Mouse (Mus musculus): ENCODE results near the gene Akr1a1. TPM values are rescaled to one million over a fixed set of nuclear protein-coding genes. Genes with fewer than 3 reads are reported as not detected.

Akr1a1 gene
- total and polyA plus RNA-seq, 3 experiments, result 373 to 533 (median 470) TPM

DNA sequence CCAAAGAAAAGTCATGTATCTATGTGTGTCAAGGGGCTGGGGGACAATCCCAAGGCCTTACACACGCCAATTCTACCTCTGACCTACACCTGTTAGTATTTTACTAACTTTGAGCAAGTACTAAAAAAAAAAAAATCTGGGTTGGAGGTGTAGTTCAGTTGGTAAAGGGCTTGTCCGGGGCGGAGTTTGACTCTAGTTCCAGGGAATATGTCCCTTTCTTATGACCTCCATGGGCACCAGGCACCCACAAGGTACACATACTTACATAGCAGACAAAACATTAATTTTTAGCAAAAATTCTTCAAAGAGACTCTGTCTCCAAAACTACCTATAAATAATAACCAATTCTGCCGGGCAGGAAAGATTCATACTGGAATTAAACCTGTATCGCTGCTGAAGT is 1.1 kb downstream of the Akr1a1 start:
- Histone ChIP-seq H3K4me1 (ENCODE audit: control insufficient read depth in 1 of 2, insufficient read depth in 2 of 2) (peaks cover 0 to 52% of the 10 kb centered on the region in 2 experiments; a peak in 2 of 4 replicates), H3K4me2 (ENCODE audit: insufficient read depth, low read depth, poor library complexity, severe bottlenecking) (peak overlapping the region; percentile 79), H3K4me3 (replicated peaks in 1 of 3; ENCODE audit: low read depth in 2 of 3, low read length in 2 of 3, poor library complexity in 1 of 3) (peak overlapping the region; percentile 59 to 91 (median 84)), H3K9ac (ENCODE audit: insufficient read depth, low read depth) (peak overlapping the region; percentile 82), H3K27me3 (replicated peaks) (no peaks in the 10 kb centered on the region), H3K36me3 (replicated peaks in 1 of 2; ENCODE audit: control insufficient read depth in 1 of 2, insufficient read depth in 1 of 2, low read length in 1 of 2) (peaks cover 18 to 31% of the 10 kb centered on the region in 2 experiments), H3K9me3 (replicated peaks; ENCODE audit: low read length) (no peaks in the 10 kb centered on the region), H3K27ac (ENCODE audit: insufficient read depth, low read depth) (no peak overlapping the region), H3K79me2 (replicated peaks; ENCODE audit: control insufficient read depth, extremely low read depth, insufficient read depth, poor library complexity, severe bottlenecking) (peaks cover 58% of the 10 kb centered on the region)
- in situ Hi-C loops (cut with MboI; ENCODE audit: low pct_ligation_motif_present, low pct_unique_long_range_greater_than_20kb, low sequenced_read_pairs), result no loop called here
- no peak for TF ChIP-seq CTCF (conservative IDR thresholded peaks at IDR 0.05 in 1 of 2, IDR thresholded peaks at IDR 0.05 in 1 of 2; ENCODE audit: low read depth in 2 of 2, low read length in 2 of 2)
- no peak for TF ChIP-seq MYC (IDR thresholded peaks at IDR 0.05; ENCODE audit: low read depth, low read length)
- no peak for TF ChIP-seq NELFE (IDR thresholded peaks at IDR 0.05; ENCODE audit: low read depth, low read length)
- no peak for TF ChIP-seq ZNF384 (IDR thresholded peaks at IDR 0.05; ENCODE audit: low read depth, low read length)
- no peak for TF ChIP-seq CHD2 (IDR thresholded peaks at IDR 0.05; ENCODE audit: low read length)
- TF ChIP-seq IRF4 (IDR thresholded peaks at IDR 0.05; ENCODE audit: low read depth, low read length), result no peak
- no peak for TF ChIP-seq GABPA (IDR thresholded peaks at IDR 0.05; ENCODE audit: insufficient replicate concordance, low read depth, low read length)
- TF ChIP-seq NRF1 (IDR thresholded peaks at IDR 0.05; ENCODE audit: low read depth, low read length), result no peak
- no peak for TF ChIP-seq USF2 (conservative IDR thresholded peaks at IDR 0.05; ENCODE audit: low read depth, low read length)
- TF ChIP-seq BHLHE40 (IDR thresholded peaks at IDR 0.05; ENCODE audit: low read depth, low read length), result no peak
- no peak for TF ChIP-seq JUND (conservative IDR thresholded peaks at IDR 0.05; ENCODE audit: low read depth, low read length)
- TF ChIP-seq POLR2A (IDR thresholded peaks at IDR 0.05; ENCODE audit: low read depth, low read length), result no peak
- DNase-seq (ENCODE audit: extremely low read depth), result no peak
- dilution Hi-C loops (cut with MboI; ENCODE audit: extremely low pct_ligation_motif_present, extremely low pct_unique_long_range_greater_than_20kb, low sequenced_read_pairs), result no loop called here

DNA sequence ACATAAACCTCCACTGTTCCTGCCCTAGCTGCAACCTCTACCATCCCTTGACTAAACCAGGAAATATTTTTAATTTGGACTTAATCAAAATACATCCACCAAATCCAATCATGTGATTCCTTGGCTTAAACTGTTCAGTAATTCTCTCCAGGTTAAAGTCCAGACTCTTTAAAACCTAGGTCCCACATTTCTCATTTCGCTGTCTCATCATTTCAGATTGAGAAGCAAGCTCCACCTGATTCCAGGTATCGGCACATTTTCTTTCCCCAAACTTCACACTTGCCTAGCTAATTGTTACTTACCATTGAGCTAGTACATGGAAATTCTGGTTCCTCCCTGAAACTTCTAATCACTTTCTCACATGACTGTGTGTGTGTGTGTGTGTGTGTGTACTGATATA is 2.1 kb downstream of the Akr1a1 start:
- Histone ChIP-seq H3K4me3 (replicated peaks in 1 of 3; ENCODE audit: low read depth in 2 of 3, low read length in 2 of 3, poor library complexity in 1 of 3) (peak overlapping the region; percentile 13 to 42 (median 24)), H3K27ac (ENCODE audit: insufficient read depth, low read depth) (no peak overlapping the region)
- dilution Hi-C loops (cut with MboI; ENCODE audit: extremely low pct_ligation_motif_present, extremely low pct_unique_long_range_greater_than_20kb, low sequenced_read_pairs), result no loop called here

DNA sequence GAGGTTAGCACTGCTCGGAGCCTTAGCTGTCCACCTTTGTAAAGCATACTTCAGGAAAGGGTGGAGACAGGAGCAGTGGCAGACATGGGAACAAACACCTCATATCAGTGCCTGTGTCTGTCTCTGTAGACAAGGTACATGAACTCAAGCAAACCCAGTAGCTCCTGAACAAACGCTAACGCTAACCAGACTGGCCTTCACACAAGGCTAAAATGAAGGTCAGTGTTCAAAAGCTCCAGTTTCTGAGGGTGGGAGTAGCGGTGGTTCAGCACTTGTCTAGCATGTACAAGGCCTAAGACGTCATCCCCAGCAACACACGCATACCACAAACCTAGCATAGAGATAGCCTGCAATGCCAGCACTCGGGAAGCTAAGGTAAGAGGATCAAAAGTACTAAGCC is 5.9 kb downstream of the Akr1a1 start:
- no peak overlapping the region for H3K4me3 ChIP-seq (replicated peaks in 1 of 3; ENCODE audit: low read depth in 2 of 3, low read length in 2 of 3, poor library complexity in 1 of 3)
- peaks cover 77% of the 10 kb centered on the region for H3K79me2 ChIP-seq (replicated peaks; ENCODE audit: control insufficient read depth, extremely low read depth, insufficient read depth, poor library complexity, severe bottlenecking)
- no peak overlapping the region for H3K4me2 ChIP-seq (ENCODE audit: insufficient read depth, low read depth, poor library complexity, severe bottlenecking)
- TF ChIP-seq ELF1 (IDR thresholded peaks at IDR 0.05; ENCODE audit: low read depth, low read length) (no peak), JUN (IDR thresholded peaks at IDR 0.05; ENCODE audit: insufficient read depth, low read depth, low read length) (no peak), ETS1 (conservative IDR thresholded peaks at IDR 0.05; ENCODE audit: low read depth, low read length) (no peak), BHLHE40 (IDR thresholded peaks at IDR 0.05; ENCODE audit: low read depth, low read length) (no peak), CHD1 (IDR thresholded peaks at IDR 0.05; ENCODE audit: low read depth, low read length) (no peak), SMC3 (IDR thresholded peaks at IDR 0.05; ENCODE audit: low read depth, low read length) (no peak), POLR2AphosphoS2 (IDR thresholded peaks at IDR 0.05; ENCODE audit: low read depth, low read length) (no peak), JUND (conservative IDR thresholded peaks at IDR 0.05; ENCODE audit: low read depth, low read length) (no peak), NELFE (IDR thresholded peaks at IDR 0.05; ENCODE audit: low read depth, low read length) (no peak), RCOR1 (conservative IDR thresholded peaks at IDR 0.05; ENCODE audit: low read depth, low read length) (no peak), GABPA (IDR thresholded peaks at IDR 0.05; ENCODE audit: insufficient replicate concordance, low read depth, low read length) (no peak), MXI1 (IDR thresholded peaks at IDR 0.05; ENCODE audit: low read depth, low read length) (no peak), MYC (IDR thresholded peaks at IDR 0.05; ENCODE audit: low read depth, low read length) (no peak), HCFC1 (IDR thresholded peaks at IDR 0.05; ENCODE audit: low read depth, low read length) (no peak), IRF4 (IDR thresholded peaks at IDR 0.05; ENCODE audit: low read depth, low read length) (no peak), MEF2A (IDR thresholded peaks at IDR 0.05; ENCODE audit: borderline replicate concordance, low read depth, low read length) (no peak), ZNF384 (IDR thresholded peaks at IDR 0.05; ENCODE audit: low read depth, low read length) (no peak), NRF1 (IDR thresholded peaks at IDR 0.05; ENCODE audit: low read depth, low read length) (no peak), ZC3H11A (IDR thresholded peaks at IDR 0.05; ENCODE audit: low read depth, low read length) (no peak), POLR2A (IDR thresholded peaks at IDR 0.05; ENCODE audit: low read depth, low read length) (no peak)
- dilution Hi-C loops (cut with MboI; ENCODE audit: extremely low pct_ligation_motif_present, extremely low pct_unique_long_range_greater_than_20kb, low sequenced_read_pairs), result no loop called here
- no peak overlapping the region for H3K27ac ChIP-seq (ENCODE audit: insufficient read depth, low read depth)
- H3K9ac ChIP-seq (ENCODE audit: insufficient read depth, low read depth), result no peak overlapping the region
- H3K9me3 ChIP-seq (replicated peaks; ENCODE audit: low read length), result no peaks in the 10 kb centered on the region
- in situ Hi-C loops (cut with MboI; ENCODE audit: low pct_ligation_motif_present, low pct_unique_long_range_greater_than_20kb, low sequenced_read_pairs), result no loop called here
- no peaks in the 10 kb centered on the region for H3K27me3 ChIP-seq (replicated peaks)
- peaks cover 43 to 74% of the 10 kb centered on the region in 2 experiments for H3K36me3 ChIP-seq (replicated peaks in 1 of 2; ENCODE audit: control insufficient read depth in 1 of 2, insufficient read depth in 1 of 2, low read length in 1 of 2)
- H3K4me1 ChIP-seq (ENCODE audit: control insufficient read depth in 1 of 2, insufficient read depth in 2 of 2), result peaks cover 0 to 42% of the 10 kb centered on the region in 2 experiments; a peak in 2 of 4 replicates
- no peak for DNase-seq (ENCODE audit: extremely low read depth)

More for the DNA sequence above, 2.1 kb downstream of the Akr1a1 start:
- peaks cover 22 to 40% of the 10 kb centered on the region in 2 experiments for H3K36me3 ChIP-seq (replicated peaks in 1 of 2; ENCODE audit: control insufficient read depth in 1 of 2, insufficient read depth in 1 of 2, low read length in 1 of 2)
- peaks cover 0 to 49% of the 10 kb centered on the region in 2 experiments; a peak in 2 of 4 replicates for H3K4me1 ChIP-seq (ENCODE audit: control insufficient read depth in 1 of 2, insufficient read depth in 2 of 2)
- TF ChIP-seq MAFK (IDR thresholded peaks at IDR 0.05; ENCODE audit: insufficient replicate concordance, low read length), result peak; percentile 40; the same call in 1 of the 2 replicates
- TF ChIP-seq RCOR1 (conservative IDR thresholded peaks at IDR 0.05; ENCODE audit: low read depth, low read length), result no peak
- H3K27me3 ChIP-seq (replicated peaks), result no peaks in the 10 kb centered on the region
- peak overlapping the region; percentile 79 for H3K4me2 ChIP-seq (ENCODE audit: insufficient read depth, low read depth, poor library complexity, severe bottlenecking)
- peak overlapping the region; percentile 13; the same call in 1 of the 2 replicates for H3K9ac ChIP-seq (ENCODE audit: insufficient read depth, low read depth)
- no peaks in the 10 kb centered on the region for H3K9me3 ChIP-seq (replicated peaks; ENCODE audit: low read length)
- H3K79me2 ChIP-seq (replicated peaks; ENCODE audit: control insufficient read depth, extremely low read depth, insufficient read depth, poor library complexity, severe bottlenecking), result peaks cover 68% of the 10 kb centered on the region
- DNase-seq (ENCODE audit: extremely low read depth), result no peak
- in situ Hi-C loops (cut with MboI; ENCODE audit: low pct_ligation_motif_present, low pct_unique_long_range_greater_than_20kb, low sequenced_read_pairs), result no loop called here

Data from CH12.LX (cell line).